Mouse (Mus musculus): ENCODE results near the gene Prkd2.
A peak's percentile ranks its signal among the peaks of the same experiment; 100 is the strongest.

Prkd2 gene

GRCm38 (mm10) chr7:16907842-16908241 lies 65.1 kb downstream of the Prkd2 start:
- no peaks in the 10 kb centered on the region for H3K27me3 ChIP-seq (ENCODE audit: control insufficient read depth, insufficient read depth, low read length, poor library complexity, severe bottlenecking)
- DNase-seq (ENCODE audit: low read depth, low spot score), result no peak
- H3K36me3 ChIP-seq (ENCODE audit: control insufficient read depth, insufficient read depth, low read length, poor library complexity, severe bottlenecking), result no peaks in the 10 kb centered on the region

- no peak for DNase-seq (ENCODE audit: low read depth, low spot score)
- Histone ChIP-seq H3K27me3 (ENCODE audit: control insufficient read depth, insufficient read depth, low read length, poor library complexity, severe bottlenecking) (no peaks in the 10 kb centered on the region), H3K36me3 (ENCODE audit: control insufficient read depth, insufficient read depth, low read length, poor library complexity, severe bottlenecking) (no peaks in the 10 kb centered on the region)
These were observed 65.7 kb downstream of the Prkd2 start for GRCm38 (mm10) chr7:16908367-16908766.

GRCm38 (mm10) chr7:16908859-16909258 lies 66.2 kb downstream of the Prkd2 start:
- no peaks in the 10 kb centered on the region for H3K36me3 ChIP-seq (ENCODE audit: control insufficient read depth, insufficient read depth, low read length, poor library complexity, severe bottlenecking)
- H3K27me3 ChIP-seq (ENCODE audit: control insufficient read depth, insufficient read depth, low read length, poor library complexity, severe bottlenecking), result no peaks in the 10 kb centered on the region
- no peak for DNase-seq (ENCODE audit: low read depth, low spot score)

- H3K36me3 ChIP-seq (ENCODE audit: control insufficient read depth, insufficient read depth, low read length, poor library complexity, severe bottlenecking), result no peaks in the 10 kb centered on the region
- DNase-seq (ENCODE audit: low read depth, low spot score), result no peak
- no peaks in the 10 kb centered on the region for H3K27me3 ChIP-seq (ENCODE audit: control insufficient read depth, insufficient read depth, low read length, poor library complexity, severe bottlenecking)
These were observed 67.2 kb downstream of the Prkd2 start for GRCm38 (mm10) chr7:16909909-16910308.

- no peak for DNase-seq (ENCODE audit: low read depth, low spot score)
- Histone ChIP-seq H3K27me3 (ENCODE audit: control insufficient read depth, insufficient read depth, low read length, poor library complexity, severe bottlenecking) (no peaks in the 10 kb centered on the region), H3K36me3 (ENCODE audit: control insufficient read depth, insufficient read depth, low read length, poor library complexity, severe bottlenecking) (peaks cover 10% of the 10 kb centered on the region)
These were observed 69.2 kb downstream of the Prkd2 start for GRCm38 (mm10) chr7:16911904-16912303.

- peaks cover 12% of the 10 kb centered on the region for H3K36me3 ChIP-seq (ENCODE audit: control insufficient read depth, insufficient read depth, low read length, poor library complexity, severe bottlenecking)
- no peak for DNase-seq (ENCODE audit: low read depth, low spot score)
- H3K27me3 ChIP-seq (ENCODE audit: control insufficient read depth, insufficient read depth, low read length, poor library complexity, severe bottlenecking), result no peaks in the 10 kb centered on the region
These were observed 69.7 kb downstream of the Prkd2 start for GRCm38 (mm10) chr7:16912360-16912759.

GRCm38 (mm10) chr7:16913806-16914452 lies 71.2 kb downstream of the Prkd2 start:
- peak; percentile 85 for DNase-seq (ENCODE audit: low read depth, low spot score)
- H3K36me3 ChIP-seq (ENCODE audit: control insufficient read depth, insufficient read depth, low read length, poor library complexity, severe bottlenecking), result peaks cover 12% of the 10 kb centered on the region
- no peaks in the 10 kb centered on the region for H3K27me3 ChIP-seq (ENCODE audit: control insufficient read depth, insufficient read depth, low read length, poor library complexity, severe bottlenecking)

- DNase-seq (ENCODE audit: low read depth, low spot score), result no peak
- H3K27me3 ChIP-seq (ENCODE audit: control insufficient read depth, insufficient read depth, low read length, poor library complexity, severe bottlenecking), result no peaks in the 10 kb centered on the region
- peaks cover 12% of the 10 kb centered on the region for H3K36me3 ChIP-seq (ENCODE audit: control insufficient read depth, insufficient read depth, low read length, poor library complexity, severe bottlenecking)
These were observed 72.0 kb downstream of the Prkd2 start for GRCm38 (mm10) chr7:16914453-16915343.

- DNase-seq (ENCODE audit: low read depth, low spot score), result no peak
- Histone ChIP-seq H3K27me3 (ENCODE audit: control insufficient read depth, insufficient read depth, low read length, poor library complexity, severe bottlenecking) (no peaks in the 10 kb centered on the region), H3K36me3 (ENCODE audit: control insufficient read depth, insufficient read depth, low read length, poor library complexity, severe bottlenecking) (peaks cover 12% of the 10 kb centered on the region)
These were observed 73.0 kb downstream of the Prkd2 start for GRCm38 (mm10) chr7:16915461-16916340.

GRCm38 (mm10) chr7:16916342-16917265 lies 73.9 kb downstream of the Prkd2 start:
- no peaks in the 10 kb centered on the region for H3K27me3 ChIP-seq (ENCODE audit: control insufficient read depth, insufficient read depth, low read length, poor library complexity, severe bottlenecking)
- H3K36me3 ChIP-seq (ENCODE audit: control insufficient read depth, insufficient read depth, low read length, poor library complexity, severe bottlenecking), result peaks cover 12% of the 10 kb centered on the region
- no peak for DNase-seq (ENCODE audit: low read depth, low spot score)

GRCm38 (mm10) chr7:16917447-16917846 lies 74.7 kb downstream of the Prkd2 start:
- H3K27me3 ChIP-seq (ENCODE audit: control insufficient read depth, insufficient read depth, low read length, poor library complexity, severe bottlenecking), result no peaks in the 10 kb centered on the region
- no peak for DNase-seq (ENCODE audit: low read depth, low spot score)
- peaks cover 12% of the 10 kb centered on the region for H3K36me3 ChIP-seq (ENCODE audit: control insufficient read depth, insufficient read depth, low read length, poor library complexity, severe bottlenecking)

GRCm38 (mm10) chr7:16918014-16918413 lies 75.3 kb downstream of the Prkd2 start:
- no peak for DNase-seq (ENCODE audit: low read depth, low spot score)
- peaks cover 12% of the 10 kb centered on the region for H3K36me3 ChIP-seq (ENCODE audit: control insufficient read depth, insufficient read depth, low read length, poor library complexity, severe bottlenecking)
- no peaks in the 10 kb centered on the region for H3K27me3 ChIP-seq (ENCODE audit: control insufficient read depth, insufficient read depth, low read length, poor library complexity, severe bottlenecking)

- DNase-seq (ENCODE audit: low read depth, low spot score), result no peak
- Histone ChIP-seq H3K27me3 (ENCODE audit: control insufficient read depth, insufficient read depth, low read length, poor library complexity, severe bottlenecking) (no peaks in the 10 kb centered on the region), H3K36me3 (ENCODE audit: control insufficient read depth, insufficient read depth, low read length, poor library complexity, severe bottlenecking) (peaks cover 12% of the 10 kb centered on the region)
These were observed 76.0 kb downstream of the Prkd2 start for GRCm38 (mm10) chr7:16918670-16919069.
